Mouse (Mus musculus) G1E (cell line): ENCODE data around the gene 1700029I15Rik.

ENCODE experiments used
- CTCF ChIP-seq: IDR thresholded peaks from 2 replicates; pipeline ENCODE4 v1.5.1; 2012; ENCODE audit warnings: low read depth, low read length, inconsistent platforms, mixed read lengths
- TAL1 ChIP-seq: conservative IDR thresholded peaks from 2 replicates; pipeline ENCODE4 v1.6.1; 2012; ENCODE audit warnings: low read depth, low read length, inconsistent platforms, mixed read lengths

DNA sequence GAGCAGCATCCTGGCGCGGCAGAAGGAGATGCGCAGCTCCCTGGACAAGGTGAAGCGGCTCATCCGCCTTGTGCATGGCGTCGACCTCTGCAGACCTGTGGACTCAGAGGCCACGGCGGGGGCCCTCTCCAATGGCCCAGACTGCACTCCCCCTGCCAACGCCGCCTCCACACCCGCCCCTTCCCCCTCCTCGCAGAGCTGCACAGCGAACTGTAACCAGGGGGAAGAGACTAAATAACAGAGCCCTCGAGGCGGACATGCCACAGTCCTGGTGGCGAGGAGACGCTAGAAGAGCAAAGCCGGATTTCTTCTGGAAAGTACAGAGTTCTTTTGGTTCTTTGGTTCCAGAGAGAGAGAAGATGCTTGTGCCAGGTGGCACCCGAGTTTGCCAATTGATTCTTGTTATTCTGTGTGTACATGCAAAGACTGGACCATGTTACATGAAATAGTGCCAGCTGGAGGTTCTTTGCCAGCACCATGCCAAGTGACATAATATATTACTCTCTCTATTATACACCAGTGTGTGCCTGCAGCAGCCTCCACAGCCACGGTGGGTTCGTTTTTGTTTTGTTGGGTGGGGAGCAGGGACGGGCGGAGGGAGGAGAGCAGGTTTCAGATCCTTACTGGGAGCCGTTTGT is 22.0 kb upstream of the 1700029I15Rik start:
- TF ChIP-seq CTCF (no peak), TAL1 (no peak)
